Mouse (Mus musculus): ENCODE measurements around the gene Tenm2. TPM values are rescaled to one million over a fixed set of nuclear protein-coding genes. Genes with fewer than 3 reads are reported as not detected.

Tenm2 gene
- total RNA-seq, 4 experiments from 2014 or later, result 0.19 to 0.62 (median 0.31) TPM

DNA sequence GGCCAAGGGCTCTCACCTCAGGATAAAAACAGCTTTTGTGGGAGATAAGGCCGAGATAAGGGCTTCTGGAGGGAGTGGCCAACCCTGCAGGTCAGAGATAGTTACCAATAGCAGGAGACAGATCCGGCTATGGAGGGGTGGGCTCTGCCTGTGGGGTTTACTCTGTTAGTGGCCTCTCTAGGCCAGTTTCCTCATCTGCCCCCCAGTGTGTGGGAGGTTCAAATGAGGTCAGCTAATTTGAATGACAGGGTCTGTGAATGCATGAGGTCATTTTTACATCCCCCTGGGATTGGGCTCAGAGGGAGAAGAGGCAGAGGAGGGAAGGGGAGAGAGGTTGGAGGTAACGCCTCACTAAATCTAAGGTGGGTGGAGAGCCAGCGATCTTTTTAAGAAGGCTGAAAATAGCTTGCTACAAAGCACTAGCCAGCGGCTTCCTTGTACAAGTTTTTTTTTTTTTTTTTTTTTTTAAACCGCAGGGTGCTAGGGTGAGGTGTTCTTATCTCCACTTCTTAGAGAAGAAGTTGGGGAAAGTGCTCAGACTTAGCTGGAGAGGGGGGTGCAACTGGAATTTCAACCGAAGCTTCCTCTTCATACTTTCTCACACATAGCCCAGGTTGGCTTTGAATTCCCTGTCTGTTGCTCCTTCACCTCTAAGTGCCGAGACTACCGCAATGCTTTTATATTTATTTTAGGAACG is 1235.0 kb downstream of the Tenm2 start:
- DNase-seq (ENCODE audit: low spot score in 2 of 2), result no peak

DNA sequence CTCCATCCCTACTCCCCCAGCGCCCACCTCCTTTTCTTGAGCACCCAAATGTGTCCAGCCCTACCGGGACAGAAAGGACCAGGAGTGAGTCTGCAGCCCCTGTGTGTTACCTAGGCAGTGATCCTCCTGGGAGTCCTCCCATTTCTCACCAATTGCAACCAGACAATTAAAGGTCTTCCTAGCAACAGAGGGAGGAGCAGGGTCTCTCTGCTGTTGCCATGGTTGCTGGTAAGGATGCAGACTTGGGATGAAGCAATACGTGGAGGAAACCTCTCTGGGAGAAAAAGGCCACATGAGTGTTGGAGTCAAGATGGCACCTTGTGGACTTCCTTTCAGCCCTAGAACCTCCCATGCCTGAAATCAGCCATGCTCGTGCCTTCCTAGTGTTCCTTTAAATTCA is 1235.7 kb downstream of the Tenm2 start:
- no peak for DNase-seq (ENCODE audit: low spot score in 2 of 2)

DNA sequence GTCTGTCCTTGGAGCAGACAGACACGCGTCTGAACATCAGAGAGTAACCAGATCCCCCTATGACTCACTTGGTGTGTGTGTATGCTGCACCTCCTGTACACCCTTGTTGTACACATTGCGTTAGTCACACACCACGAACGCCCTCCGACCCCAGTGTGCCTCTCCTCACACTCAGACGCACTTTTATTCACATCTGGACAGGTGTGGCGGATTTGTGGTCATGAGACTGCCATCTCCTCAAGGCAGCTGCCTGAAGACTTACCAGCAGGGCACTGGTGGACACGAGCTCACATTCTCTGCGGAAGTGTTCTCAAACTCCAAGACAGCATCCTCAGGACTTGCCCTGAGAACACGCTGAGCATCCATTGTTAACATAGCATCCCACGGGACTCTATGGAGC is 1237.7 kb downstream of the Tenm2 start:
- no peak for DNase-seq (ENCODE audit: low spot score in 2 of 2)

DNA sequence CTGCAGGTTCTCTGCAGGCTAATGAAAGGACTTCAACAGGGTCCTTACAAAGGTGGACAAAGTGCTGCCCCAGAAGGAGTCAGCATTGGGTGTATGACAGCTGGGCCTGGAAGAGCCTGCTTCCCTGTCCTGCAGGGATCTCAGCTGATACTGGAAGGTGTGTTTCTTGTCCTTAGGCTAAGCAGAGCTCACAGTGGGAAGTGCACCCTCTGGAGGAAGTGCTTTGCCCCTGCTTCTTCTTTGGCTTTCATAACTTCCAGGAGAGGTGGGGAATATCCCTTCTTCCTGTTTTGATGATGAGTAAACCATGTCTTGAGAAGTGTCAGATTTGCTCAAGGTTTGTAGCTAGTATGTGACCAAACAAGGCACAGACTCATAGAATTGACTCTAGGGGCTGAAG is 1240.5 kb downstream of the Tenm2 start:
- no peak for DNase-seq (ENCODE audit: low spot score in 2 of 2)

DNA sequence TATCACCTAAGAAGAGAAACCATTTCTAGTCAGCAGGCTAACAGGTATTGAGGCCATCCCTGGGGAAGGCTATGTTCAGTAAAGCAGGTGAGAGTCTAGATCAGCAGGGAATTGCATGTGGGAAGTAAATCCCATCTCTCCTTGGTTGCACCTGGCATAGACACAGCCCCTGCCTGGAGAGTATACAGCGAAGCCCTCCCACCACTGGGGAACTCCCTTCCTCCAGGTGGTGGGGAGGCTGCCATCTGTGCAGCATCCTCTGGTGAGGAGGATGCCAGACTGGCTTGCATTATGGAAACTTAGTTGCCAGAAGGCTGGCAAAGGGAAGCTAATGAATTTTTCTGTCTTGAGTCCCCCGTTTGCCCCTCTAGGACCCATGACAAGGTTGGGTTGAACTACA is 1243.9 kb downstream of the Tenm2 start:
- DNase-seq (ENCODE audit: low spot score in 2 of 2), result no peak

- no peak for DNase-seq (ENCODE audit: low spot score in 2 of 2)
Measured at GRCm38 (mm10) chr11:35989967-35990366, 1245.8 kb downstream of the Tenm2 start.

DNA sequence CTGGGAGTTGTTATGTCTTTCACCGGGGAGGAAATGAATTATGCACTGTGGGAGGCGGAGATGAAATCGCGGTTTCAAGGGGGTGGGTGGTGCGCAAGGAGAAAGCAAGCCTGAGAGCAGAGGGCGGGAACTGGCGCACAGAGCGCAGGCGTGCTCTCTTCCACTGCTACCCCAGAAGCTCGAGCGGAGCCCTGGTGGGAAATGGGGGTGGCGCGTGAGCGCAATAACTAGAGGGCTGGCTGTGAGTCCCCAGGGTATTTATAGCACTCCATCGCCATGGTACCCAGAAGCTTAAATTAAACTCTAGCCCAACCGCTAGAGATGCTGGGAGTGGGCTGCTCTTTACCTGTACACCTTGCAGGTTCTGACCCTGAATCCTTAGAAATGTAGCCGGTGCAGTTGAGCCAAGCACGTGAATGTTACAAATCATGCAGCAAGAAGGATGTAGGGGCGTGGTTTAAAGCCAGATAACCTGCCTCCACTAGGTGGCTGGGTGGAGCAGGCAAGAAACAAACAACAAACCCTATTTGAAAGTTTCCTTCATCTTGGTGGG is 1249.8 kb downstream of the Tenm2 start:
- no peak for DNase-seq (ENCODE audit: low spot score in 2 of 2)

GRCm38 (mm10) chr11:35982734-35983133 is 1253.0 kb downstream of the Tenm2 start:
- no peak for DNase-seq (ENCODE audit: low spot score in 2 of 2)

DNA sequence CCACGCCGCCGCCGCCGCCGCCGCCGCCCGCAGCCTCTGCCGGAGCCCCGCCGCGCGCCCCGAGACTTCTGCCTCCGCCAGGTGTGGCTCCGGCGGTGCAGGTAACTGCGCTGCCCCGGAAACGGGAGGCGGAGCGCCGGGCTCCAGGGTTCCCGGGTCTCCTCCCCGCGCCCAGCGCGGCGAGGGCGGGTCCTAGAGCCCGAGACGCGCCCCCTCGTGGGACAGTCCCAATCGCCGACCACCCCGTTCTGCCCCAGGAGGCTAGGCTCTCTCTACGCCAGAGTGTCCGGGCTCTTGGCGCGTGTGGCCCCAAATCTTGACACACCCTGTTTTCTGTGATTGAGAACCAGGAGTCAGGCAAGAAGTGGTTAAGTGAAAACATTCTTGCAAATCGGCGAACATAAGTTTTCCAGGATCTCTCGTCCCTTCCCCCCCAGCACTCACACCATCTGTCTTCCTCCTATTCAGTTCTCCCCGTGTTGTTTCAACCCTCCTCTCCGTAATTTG is 1255.3 kb downstream of the Tenm2 start, which contains the start of gene Wwc1:
Gene Wwc1, minus strand, starts transcription at position 117 of the 507 bp plus-strand sequence.
- DNase-seq (ENCODE audit: low spot score in 2 of 2), result no peak

GRCm38 (mm10) chr11:35979733-35980410 is 1255.9 kb downstream of the Tenm2 start:
- no peak for DNase-seq (ENCODE audit: low spot score in 2 of 2)

GRCm38 (mm10) chr11:35979266-35979732 is 1256.5 kb downstream of the Tenm2 start:
- no peak for DNase-seq (ENCODE audit: low spot score in 2 of 2)

DNA sequence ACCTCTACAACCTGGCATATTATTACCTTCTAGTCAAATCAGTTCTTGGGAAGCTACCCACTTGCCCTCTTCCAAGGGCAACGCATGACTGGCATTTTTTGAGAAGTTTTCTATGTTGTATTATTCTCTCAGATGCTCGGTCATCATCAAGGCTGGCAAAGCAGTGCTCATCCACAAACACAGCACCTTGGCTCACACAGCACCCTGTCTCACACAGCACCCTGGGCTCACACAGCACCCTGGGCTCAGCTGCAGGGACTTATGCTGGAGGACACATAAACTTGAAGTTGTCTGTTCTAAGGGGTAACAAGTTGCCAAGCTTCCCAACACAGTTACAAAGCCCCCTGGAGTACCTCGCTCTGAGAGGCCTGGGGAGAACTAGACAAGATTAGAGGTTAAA is 1258.0 kb downstream of the Tenm2 start:
- DNase-seq (ENCODE audit: low spot score in 2 of 2), result no peak

DNA sequence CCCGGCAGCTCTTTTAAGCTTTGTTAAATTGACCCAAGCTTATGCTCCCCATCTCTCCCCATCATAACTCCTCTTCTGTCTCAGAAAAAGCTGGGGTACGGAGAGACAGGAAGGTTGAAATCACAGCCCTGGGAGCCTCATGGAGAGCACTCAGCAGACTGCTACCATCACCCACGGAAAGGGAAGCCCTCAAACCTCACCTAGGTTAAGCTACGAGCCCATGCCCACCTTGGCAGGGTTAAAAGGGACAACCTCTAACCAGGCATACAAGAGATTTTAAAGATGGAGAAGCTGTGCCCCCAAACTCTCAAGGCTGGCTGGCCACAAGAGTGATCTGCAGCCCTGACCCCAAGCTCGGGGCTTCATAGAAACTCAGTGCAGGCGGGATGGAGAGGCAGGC is 1258.7 kb downstream of the Tenm2 start:
- no peak for DNase-seq (ENCODE audit: low spot score in 2 of 2)

GRCm38 (mm10) chr11:35976482-35976881 is 1259.3 kb downstream of the Tenm2 start:
- no peak for DNase-seq (ENCODE audit: low spot score in 2 of 2)

GRCm38 (mm10) chr11:35974632-35975450 is 1260.9 kb downstream of the Tenm2 start:
- no peak for DNase-seq (ENCODE audit: low spot score in 2 of 2)

GRCm38 (mm10) chr11:35973135-35973534 is 1262.6 kb downstream of the Tenm2 start:
- DNase-seq (ENCODE audit: low spot score in 2 of 2), result no peak

DNA sequence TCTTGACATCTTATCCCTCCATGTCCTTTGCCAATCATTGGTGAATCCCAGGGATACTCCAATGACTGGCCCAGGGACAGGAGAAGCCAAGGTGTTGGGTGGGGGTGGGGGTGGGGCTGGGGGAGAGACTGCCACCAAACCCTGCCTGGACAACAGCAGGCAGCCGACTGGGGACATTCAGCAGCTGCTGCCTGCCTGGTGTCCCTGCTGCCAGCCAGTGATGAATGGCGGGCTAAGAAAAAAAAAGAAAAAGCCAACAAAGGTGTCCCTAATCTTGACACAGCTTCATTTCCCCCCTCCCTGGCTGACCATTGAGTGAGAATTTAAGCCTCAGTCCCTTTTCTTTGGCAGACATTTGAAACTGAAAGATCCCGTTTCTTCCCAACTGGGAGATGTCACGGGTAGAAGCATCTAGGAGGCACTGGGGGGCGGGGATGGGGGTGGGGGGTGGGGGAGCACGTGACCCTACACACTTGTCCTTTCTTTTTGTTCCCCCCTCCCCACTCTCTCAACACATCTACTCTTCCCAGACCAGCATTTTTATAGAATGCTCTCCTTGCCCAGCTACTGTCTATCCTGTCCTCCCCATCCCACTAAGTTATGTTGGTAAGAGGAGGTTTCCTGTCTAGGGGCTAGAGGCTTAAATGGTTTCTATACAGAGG is 1263.4 kb downstream of the Tenm2 start:
- DNase-seq (ENCODE audit: low spot score in 2 of 2), result no peak

DNA sequence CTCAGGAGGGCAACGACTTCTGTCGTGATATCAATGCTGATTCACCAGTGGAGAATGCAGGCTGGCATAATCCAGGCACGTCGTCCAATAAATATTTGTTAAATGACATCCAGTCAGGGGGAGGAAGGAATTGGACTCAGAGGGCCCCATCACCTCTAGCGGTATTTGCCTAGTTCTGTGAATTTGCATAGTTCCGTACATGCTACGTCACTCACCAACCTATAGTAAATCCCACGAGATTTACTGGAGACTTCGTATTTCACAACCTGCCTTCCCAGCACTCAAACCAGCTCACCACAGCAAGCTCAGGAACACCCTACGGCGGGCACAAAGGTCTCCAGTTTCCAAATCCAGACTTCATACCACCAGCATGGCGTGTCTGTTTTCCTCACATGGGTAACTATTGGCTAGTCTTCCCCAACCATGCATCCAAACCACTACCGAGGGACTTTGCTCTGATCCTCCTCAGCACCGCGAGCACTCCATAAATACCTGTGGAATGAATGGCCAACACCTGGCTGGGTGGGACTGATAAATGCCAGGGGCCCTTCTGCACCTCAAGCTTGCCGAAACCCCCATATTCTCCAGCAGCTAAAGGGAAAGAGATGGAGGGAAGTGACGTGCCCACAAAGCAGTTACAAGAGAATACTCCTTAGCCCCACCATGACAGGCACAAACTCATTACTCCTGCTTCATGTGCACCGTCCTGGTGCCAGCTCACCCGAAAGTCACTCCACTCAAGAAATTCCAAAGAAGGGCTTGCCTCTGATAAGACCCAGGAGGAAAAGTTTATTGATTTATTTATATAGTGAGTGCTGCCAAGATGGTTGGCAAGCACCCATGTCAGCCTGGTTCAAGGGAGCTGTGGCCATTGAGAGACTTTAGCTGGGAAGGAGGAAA is 1264.7 kb downstream of the Tenm2 start:
- no peak for DNase-seq (ENCODE audit: low spot score in 2 of 2)

DNA sequence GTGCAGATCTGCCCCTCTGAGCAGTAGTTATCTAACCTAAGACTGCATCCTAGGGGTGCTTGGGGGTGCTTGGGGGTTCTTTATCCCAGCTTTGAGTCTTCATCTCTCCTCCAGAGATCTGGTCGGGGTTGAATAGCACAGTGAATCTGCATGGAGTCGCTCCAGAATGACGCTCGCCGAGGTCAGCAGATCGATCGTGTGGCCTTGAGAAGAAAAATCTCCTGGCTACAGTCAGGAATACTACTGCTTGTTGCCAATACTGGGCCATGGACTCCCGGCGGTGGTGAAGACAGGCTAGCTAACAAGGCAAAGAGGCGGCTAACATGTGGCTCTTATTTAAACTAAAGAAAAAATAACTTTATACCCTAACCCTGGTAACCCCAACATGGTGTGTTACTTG is 1267.5 kb downstream of the Tenm2 start:
- DNase-seq (ENCODE audit: low spot score in 2 of 2), result no peak

- no peak for DNase-seq (ENCODE audit: low spot score in 2 of 2)
Measured at GRCm38 (mm10) chr11:35963981-35964549, 1271.7 kb downstream of the Tenm2 start.

Measured in gastrocnemius, adult 8-10 months (tissue).